Mouse (Mus musculus) liver, embryonic 14.5 days (tissue): ENCODE measurements around the gene Tmem37. TPM values are rescaled to one million over a fixed set of nuclear protein-coding genes. Genes with fewer than 3 reads are reported as not detected.

ENCODE experiments used
- ATAC-seq: fragments of 200-750 bp; cut with Nextera tagmentation; 2 replicates; pipeline ENCODE4 v1.8.0; 2017; ENCODE audit warnings: moderate number of reproducible peaks, mild to moderate bottlenecking, moderate library complexity; ENCODE audit not compliant: insufficient read depth
- DNase-seq, 3 experiments: peaks; one replicate each; pipeline ENCODE4 v3.0.0-alpha.2; 2012 to 2013; ENCODE audit warnings: low read depth in 3 of 3, low spot score in 3 of 3
- H3K27ac ChIP-seq: fragments of 300-500 bp; sonication (generic); 2 replicates; pipeline ENCODE4 v1.5.1; 2014; ENCODE audit warnings: moderate library complexity, mild to moderate bottlenecking, control low read depth, inconsistent platforms
- H3K27me3 ChIP-seq: fragments of 300-500 bp; sonication (generic); 2 replicates; pipeline ENCODE4 v1.6.1; 2014; ENCODE audit warnings: mild to moderate bottlenecking, low read length, moderate library complexity; ENCODE audit not compliant: control insufficient read depth, insufficient read depth
- H3K36me3 ChIP-seq: fragments of 300-500 bp; sonication (generic); replicated peaks from 2 replicates; pipeline ENCODE4 v1.6.1; 2014; ENCODE audit warnings: low read depth; ENCODE audit not compliant: control insufficient read depth, insufficient read depth
- H3K4me1 ChIP-seq, 2 experiments: fragments of 200-500 bp in 1 of 2; fragments of 300-500 bp in 1 of 2; sonication (generic) in 1 of 2; replicated peaks; 2 replicates each; pipeline ENCODE4 v1.6.1; 2012 to 2014; ENCODE audit warnings: antibody characterized with exemption in 1 of 2, inconsistent platforms in 1 of 2, low read length in 1 of 2; ENCODE audit not compliant: control insufficient read depth in 2 of 2, insufficient read depth in 2 of 2
- H3K4me2 ChIP-seq: fragments of 300-500 bp; sonication (generic); 2 replicates; pipeline ENCODE4 v1.6.1; 2014; ENCODE audit warnings: low read depth, mild to moderate bottlenecking, control low read depth, moderate library complexity
- H3K4me3 ChIP-seq, 2 experiments: fragments of 200-500 bp in 1 of 2; fragments of 300-500 bp in 1 of 2; sonication (generic) in 1 of 2; 2 replicates each; pipeline ENCODE4 v1.5.1; 2012 to 2014; ENCODE audit warnings: low read depth in 2 of 2, low read length in 2 of 2, mild to moderate bottlenecking in 2 of 2, control low read depth in 1 of 2, inconsistent platforms in 1 of 2, moderate library complexity in 1 of 2; ENCODE audit not compliant: insufficient read depth in 1 of 2
- H3K9ac ChIP-seq: fragments of 300-500 bp; sonication (generic); replicated peaks from 2 replicates; pipeline ENCODE4 v1.6.1; 2014; ENCODE audit warnings: mild to moderate bottlenecking, control low read depth, moderate library complexity
- H3K9me3 ChIP-seq: fragments of 300-500 bp; sonication (generic); 2 replicates; pipeline ENCODE4 v1.6.1; 2016; ENCODE audit warnings: low read length, mixed read lengths; ENCODE audit not compliant: control insufficient read depth
- CTCF ChIP-seq: IDR thresholded peaks from 2 replicates; pipeline ENCODE4 v1.5.1; 2016; ENCODE audit warnings: antibody characterized with exemption, low read depth, control low read depth
- EP300 ChIP-seq: IDR thresholded peaks from 2 replicates; pipeline ENCODE4 v1.6.1; 2016; ENCODE audit warnings: antibody characterized with exemption, low read depth
- WGBS: fragments of 180-500 bp; shearing (Covaris S2); extraction: QIAGEN DNeasy Blood & Tissue Kit; methylation state at CpG from one replicate; pipeline ENCODE4 v1.1.7; 2014; ENCODE audit not compliant: insufficient replicate concordance; 5-methylcytosine and 5-hydroxymethylcytosine counted together
- polyA plus RNA-seq, 2 experiments: library from polyadenylated mRNA; depleted of rRNA in 1 of 2; stranded (reverse) in 1 of 2; unstranded in 1 of 2; fragments of >200 nt; fragmentation: Nextera tagmentation in 1 of 2; extraction: Ambion mirVana in 1 of 2; gene quantifications; 2 replicates each; pipeline versions ENCODE4 v1.2.1 to v1.2.3; 2012 to 2014

Tmem37 gene
- polyA plus RNA-seq, 2 experiments = 31.1 to 73.9 TPM

- DNase-seq = no peak
- no peak overlapping the region for H3K4me2 ChIP-seq
- no peak overlapping the region for H3K9ac ChIP-seq
- no peak overlapping the region for H3K4me3 ChIP-seq
- no peaks in the 10 kb centered on the region for H3K9me3 ChIP-seq
- no peaks in the 10 kb centered on the region for H3K27me3 ChIP-seq
- H3K27ac ChIP-seq = no peak overlapping the region
- TF ChIP-seq CTCF = no peak
- TF ChIP-seq EP300 = no peak
- H3K4me1 ChIP-seq = peaks cover 0 to 5% of the 10 kb centered on the region in 2 experiments; a peak in 2 of 4 replicates
- no peak for ATAC-seq
- 62% methylated on average over 8 of the region's 8 CpGs for WGBS
- H3K36me3 ChIP-seq = no peaks in the 10 kb centered on the region
These were observed 16.0 kb downstream of the Tmem37 start for GRCm38 (mm10) chr1:120057674-120058430.

DNA sequence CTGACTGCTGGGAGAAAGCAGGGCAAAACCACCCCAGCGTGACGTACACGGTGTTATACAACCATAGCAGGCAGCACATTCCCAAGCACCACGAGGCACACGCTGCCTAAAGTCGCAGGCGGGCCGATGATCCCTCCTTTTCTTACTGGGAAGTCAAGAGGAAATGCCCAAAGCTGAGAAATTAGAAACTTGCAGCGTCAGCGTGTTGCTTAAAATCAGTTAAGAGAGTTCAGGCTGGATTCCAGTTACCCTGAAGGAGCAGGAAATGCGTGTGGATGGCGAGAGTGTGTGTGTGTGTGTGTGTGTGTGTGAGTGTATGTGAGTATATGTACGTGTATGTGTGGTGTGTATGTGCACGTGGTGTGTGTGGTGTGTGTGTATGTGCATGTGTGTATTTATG, 16.8 kb downstream of the Tmem37 start:
- H3K4me3 ChIP-seq = no peak overlapping the region
- H3K27me3 ChIP-seq = no peaks in the 10 kb centered on the region
- H3K9ac ChIP-seq = no peak overlapping the region
- no peak overlapping the region for H3K4me2 ChIP-seq
- peaks cover 0 to 5% of the 10 kb centered on the region in 2 experiments; a peak in 2 of 4 replicates for H3K4me1 ChIP-seq
- no peaks in the 10 kb centered on the region for H3K36me3 ChIP-seq
- H3K9me3 ChIP-seq = no peaks in the 10 kb centered on the region
- ATAC-seq (no peak), DNase-seq (no peak)
- no peak overlapping the region for H3K27ac ChIP-seq
- 42% methylated on average over 14 of the region's 14 CpGs for WGBS
- TF ChIP-seq CTCF (no peak), EP300 (no peak)

- WGBS = 59% methylated on average over 7 of the region's 7 CpGs
- H3K9me3 ChIP-seq = no peaks in the 10 kb centered on the region
These were observed 17.6 kb downstream of the Tmem37 start for GRCm38 (mm10) chr1:120056236-120056635.

DNA sequence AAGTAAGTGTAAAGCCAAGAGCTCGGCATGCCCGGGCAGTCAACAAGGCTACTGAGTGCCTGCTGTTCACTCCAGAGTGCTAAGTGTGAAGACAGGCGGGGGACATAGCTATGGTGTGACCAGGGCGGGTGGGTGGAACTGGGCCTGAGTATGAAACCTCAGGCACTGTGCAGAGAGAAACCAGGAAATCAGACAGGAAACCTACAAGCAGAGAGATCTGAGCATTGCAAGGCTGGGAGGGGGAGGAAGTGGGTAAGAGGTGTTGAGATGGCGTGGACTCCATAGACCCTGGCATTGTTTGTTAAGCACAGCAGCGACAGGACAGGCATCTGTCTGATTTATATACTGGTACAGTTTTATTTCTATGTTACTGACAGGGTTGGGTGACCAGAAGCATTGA, 18.4 kb downstream of the Tmem37 start:
- no peak overlapping the region for H3K4me3 ChIP-seq
- H3K27me3 ChIP-seq = no peaks in the 10 kb centered on the region
- WGBS = 29% methylated on average over 6 of the region's 6 CpGs
- DNase-seq = no peak
- no peak overlapping the region for H3K9ac ChIP-seq
- H3K9me3 ChIP-seq = no peaks in the 10 kb centered on the region
- H3K4me2 ChIP-seq = no peak overlapping the region
- H3K27ac ChIP-seq = no peak overlapping the region
- no peaks in the 10 kb centered on the region for H3K36me3 ChIP-seq
- ATAC-seq = no peak
- H3K4me1 ChIP-seq = peaks cover 0 to 3% of the 10 kb centered on the region in 2 experiments; a peak in 2 of 4 replicates
- TF ChIP-seq EP300 (no peak), CTCF (no peak)

More at GRCm38 (mm10) chr1:120056236-120056635, 17.6 kb downstream of the Tmem37 start:
- no peaks in the 10 kb centered on the region for H3K36me3 ChIP-seq
- H3K4me2 ChIP-seq = no peak overlapping the region
- DNase-seq (no peak), ATAC-seq (no peak)
- H3K27me3 ChIP-seq = no peaks in the 10 kb centered on the region
- H3K9ac ChIP-seq = no peak overlapping the region
- TF ChIP-seq EP300 (no peak), CTCF (no peak)
- no peak overlapping the region for H3K27ac ChIP-seq
- H3K4me3 ChIP-seq = no peak overlapping the region
- H3K4me1 ChIP-seq = peaks cover 0 to 5% of the 10 kb centered on the region in 2 experiments; a peak in 2 of 4 replicates

DNA sequence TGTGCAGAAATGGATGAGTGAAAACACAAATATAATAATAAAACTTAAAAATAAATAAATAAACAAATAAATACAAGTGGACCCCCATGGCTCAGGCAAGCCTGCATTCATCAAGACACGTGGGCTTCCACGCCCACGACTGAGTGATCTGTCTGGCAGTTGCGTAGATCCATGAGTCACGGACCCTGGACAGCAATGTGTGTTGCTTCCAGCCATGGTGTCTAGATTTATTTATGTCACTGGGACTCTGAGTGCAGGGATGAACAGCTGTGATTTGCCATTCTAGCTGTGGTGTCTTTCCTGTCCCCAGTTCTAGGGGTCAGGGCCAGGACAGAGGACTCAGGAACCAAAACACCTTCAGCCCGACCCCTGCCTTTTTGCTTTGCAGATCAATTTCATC, 18.9 kb downstream of the Tmem37 start:
- 78% methylated on average over 6 of the region's 6 CpGs for WGBS
- Histone ChIP-seq H3K27me3 (no peaks in the 10 kb centered on the region), H3K4me1 (peaks cover 0 to 3% of the 10 kb centered on the region in 2 experiments; a peak in 2 of 4 replicates), H3K4me2 (no peak overlapping the region), H3K9me3 (no peaks in the 10 kb centered on the region), H3K36me3 (no peaks in the 10 kb centered on the region), H3K9ac (no peak overlapping the region), H3K4me3 (no peak overlapping the region), H3K27ac (no peak overlapping the region)
- DNase-seq = no peak
- TF ChIP-seq EP300 (no peak), CTCF (no peak)
- ATAC-seq = no peak
